Mouse (Mus musculus) skeletal muscle tissue, adult 2 months (tissue): Measurements from ENCODE around the gene Morf4l1.

Experiments used
- DNase-seq: peaks from one replicate; pipeline ENCODE4 v3.0.0-alpha.2; 2012; ENCODE audit warnings: low read depth, low spot score

Gene Morf4l1

GRCm38 (mm10) chr9:90114567-90115307, at the start of gene Morf4l1:
Gene Morf4l1, minus strand, starts transcription at chr9:90114774.
- DNase-seq, result peak; percentile 96

GRCm38 (mm10) chr9:90163749-90164095, 49.1 kb upstream of the Morf4l1 start:
- DNase-seq, result no peak

GRCm38 (mm10) chr9:90162926-90163748, 48.6 kb upstream of the Morf4l1 start, which contains the start of gene Adamts7:
Gene Adamts7, plus strand, starts transcription at chr9:90163069.
- DNase-seq, result no peak

GRCm38 (mm10) chr9:90162243-90162925, 47.8 kb upstream of the Morf4l1 start:
- peak; percentile 33 for DNase-seq

GRCm38 (mm10) chr9:90146869-90147268, 32.3 kb upstream of the Morf4l1 start:
- no peak for DNase-seq

- peak; percentile 36 for DNase-seq
Observed at GRCm38 (mm10) chr9:90145788-90146187, 31.2 kb upstream of the Morf4l1 start.

GRCm38 (mm10) chr9:90136678-90136965, 22.0 kb upstream of the Morf4l1 start:
- no peak for DNase-seq

GRCm38 (mm10) chr9:90135963-90136677, 21.5 kb upstream of the Morf4l1 start:
- no peak for DNase-seq

- no peak for DNase-seq
Observed at GRCm38 (mm10) chr9:90135466-90135865, 20.9 kb upstream of the Morf4l1 start.

- no peak for DNase-seq
Observed at GRCm38 (mm10) chr9:90133562-90134355, 19.2 kb upstream of the Morf4l1 start.

GRCm38 (mm10) chr9:90128636-90129201, 14.1 kb upstream of the Morf4l1 start:
- DNase-seq, result no peak

- no peak for DNase-seq
Observed at GRCm38 (mm10) chr9:90127146-90127545, 12.6 kb upstream of the Morf4l1 start.

- DNase-seq, result peak; percentile 51
Observed at GRCm38 (mm10) chr9:90126260-90127010, 11.9 kb upstream of the Morf4l1 start.

- no peak for DNase-seq
Observed at GRCm38 (mm10) chr9:90125416-90126099, 11.0 kb upstream of the Morf4l1 start.

- DNase-seq, result no peak
Observed at GRCm38 (mm10) chr9:90124873-90125245, 10.3 kb upstream of the Morf4l1 start.

- DNase-seq, result no peak
Observed at GRCm38 (mm10) chr9:90124156-90124872, 9.7 kb upstream of the Morf4l1 start.

- DNase-seq, result no peak
Observed at GRCm38 (mm10) chr9:90122246-90122740, 7.7 kb upstream of the Morf4l1 start.

GRCm38 (mm10) chr9:90117234-90117633, 2.7 kb upstream of the Morf4l1 start:
- no peak for DNase-seq

- no peak for DNase-seq
Observed at GRCm38 (mm10) chr9:90115308-90115700, 730 bp upstream of the Morf4l1 start.
